Mouse (Mus musculus) heart, embryonic 14.5 days (tissue): Measurements from ENCODE around the gene Ubxn1. TPM values are rescaled to one million over a fixed set of nuclear protein-coding genes. Genes with fewer than 3 reads are reported as not detected.

Source experiments
- ATAC-seq: fragments of 200-750 bp; cut with Nextera tagmentation; 2 replicates; pipeline ENCODE4 v1.8.0; 2017; ENCODE audit warnings: low read depth, moderate TSS enrichment; ENCODE audit not compliant: insufficient number of reproducible peaks, insufficient read depth, low FRiP score
- H3K27ac ChIP-seq, 2 experiments: fragments of 200-500 bp in 1 of 2; fragments of 300-500 bp in 1 of 2; sonication (generic) in 1 of 2; replicated peaks in 1 of 2; 2 replicates each; pipeline ENCODE4 v1.5.1; 2012 to 2014; ENCODE audit warnings: low read depth in 2 of 2, low read length in 2 of 2, control low read depth in 1 of 2, mild to moderate bottlenecking in 1 of 2, mixed read lengths in 1 of 2; ENCODE audit not compliant: control insufficient read depth in 1 of 2, insufficient read depth in 1 of 2
- H3K27me3 ChIP-seq: fragments of 300-500 bp; sonication (generic); 2 replicates; pipeline ENCODE4 v1.6.1; 2014; ENCODE audit warnings: mild to moderate bottlenecking, low read length, control low read depth; ENCODE audit not compliant: control insufficient read depth, insufficient read depth
- H3K36me3 ChIP-seq: fragments of 300-500 bp; sonication (generic); 2 replicates; pipeline ENCODE4 v1.6.1; 2014; ENCODE audit warnings: mild to moderate bottlenecking, control low read depth, low read length, mixed read lengths; ENCODE audit not compliant: control insufficient read depth, insufficient read depth
- H3K4me1 ChIP-seq, 2 experiments: fragments of 200-500 bp in 1 of 2; fragments of 300-500 bp in 1 of 2; sonication (generic) in 1 of 2; 2 replicates each; pipeline ENCODE4 v1.6.1; 2012 to 2014; ENCODE audit warnings: low read length in 2 of 2, control low read depth in 1 of 2, mixed read lengths in 1 of 2; ENCODE audit not compliant: control insufficient read depth in 2 of 2, insufficient read depth in 2 of 2
- H3K4me2 ChIP-seq: fragments of 300-500 bp; sonication (generic); 2 replicates; pipeline ENCODE4 v1.6.1; 2014; ENCODE audit warnings: mild to moderate bottlenecking, low read length
- H3K4me3 ChIP-seq, 2 experiments: fragments of 200-500 bp in 1 of 2; fragments of 300-500 bp in 1 of 2; sonication (generic) in 1 of 2; 2 replicates each; pipeline ENCODE4 v1.5.1; 2012 to 2014; ENCODE audit warnings: low read length in 2 of 2, mild to moderate bottlenecking in 2 of 2, control low read depth in 1 of 2, low read depth in 1 of 2, moderate library complexity in 1 of 2; ENCODE audit not compliant: control insufficient read depth in 1 of 2, insufficient read depth in 1 of 2
- H3K9ac ChIP-seq: fragments of 300-500 bp; sonication (generic); 2 replicates; pipeline ENCODE4 v1.6.1; 2014; ENCODE audit warnings: mild to moderate bottlenecking, low read length
- H3K9me3 ChIP-seq: fragments of 300-500 bp; sonication (generic); 2 replicates; pipeline ENCODE4 v1.6.1; 2016; ENCODE audit warnings: low read length, control low read depth; ENCODE audit not compliant: control insufficient read depth
- WGBS: fragments of 180-500 bp; shearing (Covaris S2); extraction: QIAGEN DNeasy Blood & Tissue Kit; methylation state at CpG from one replicate; pipeline ENCODE4 v1.1.7; 2014; 5-methylcytosine and 5-hydroxymethylcytosine counted together
- polyA plus RNA-seq: library from polyadenylated mRNA; unstranded; fragments of >200 nt; fragmentation: Nextera tagmentation; extraction: Ambion mirVana; gene quantifications from 2 replicates; pipeline ENCODE4 v1.2.1, GENCODE M21; 2014

Ubxn1 gene
- polyA plus RNA-seq, 1 experiment from 2014 or later = 118 TPM

- Histone ChIP-seq H3K27ac (peak within 1 kb of the TSS; percentile 92 to 93), H3K9ac (peak within 1 kb of the TSS; percentile 79), H3K4me1 (peaks cover 20 to 30% of the 10 kb centered on the region in 2 experiments), H3K36me3 (peaks cover 44% of the 10 kb centered on the region), H3K4me2 (peak within 1 kb of the TSS; percentile 82), H3K9me3 (no peaks in the 10 kb centered on the region), H3K4me3 (peak within 1 kb of the TSS; percentile 50 to 63), H3K27me3 (no peaks in the 10 kb centered on the region)
- 1% methylated on average over 38 of the region's 38 CpGs for WGBS
- ATAC-seq = peak; percentile 61
These were observed 34.0 kb upstream of the Ubxn1 start, which contains the start of gene Bscl2 for GRCm38 (mm10) chr19:8837251-8837791. Gene Bscl2 (plus strand): TSS chr19:8837467.

- Histone ChIP-seq H3K27me3 (no peaks in the 10 kb centered on the region), H3K27ac (peak overlapping the region; percentile 92 to 93), H3K9me3 (no peaks in the 10 kb centered on the region), H3K36me3 (peaks cover 44% of the 10 kb centered on the region), H3K4me2 (peak overlapping the region; percentile 82), H3K4me1 (peaks cover 20 to 30% of the 10 kb centered on the region in 2 experiments), H3K4me3 (peak overlapping the region; percentile 50 to 63), H3K9ac (peak overlapping the region; percentile 79)
- 18% methylated on average over 15 of the region's 15 CpGs for WGBS
- no peak for ATAC-seq
These were observed 33.1 kb upstream of the Ubxn1 start for GRCm38 (mm10) chr19:8838041-8838730.

GRCm38 (mm10) chr19:8839103-8839907, 32.0 kb upstream of the Ubxn1 start, which contains the start of gene Gng3:
Gene Gng3 (minus strand): TSS chr19:8839194.
- Histone ChIP-seq H3K4me1 (peaks cover 20 to 30% of the 10 kb centered on the region in 2 experiments), H3K27me3 (no peaks in the 10 kb centered on the region), H3K4me2 (peak within 1 kb of the TSS; percentile 83), H3K4me3 (peak within 1 kb of the TSS; percentile 50 to 63), H3K27ac (peak within 1 kb of the TSS; percentile 92 to 93), H3K36me3 (peaks cover 37% of the 10 kb centered on the region), H3K9ac (peak within 1 kb of the TSS; percentile 79), H3K9me3 (no peaks in the 10 kb centered on the region)
- 62% methylated on average over 11 of the region's 11 CpGs for WGBS
- no peak for ATAC-seq

GRCm38 (mm10) chr19:8839908-8840791, 31.1 kb upstream of the Ubxn1 start:
- peak; percentile 42; the same call in 1 of the 2 replicates for ATAC-seq

GRCm38 (mm10) chr19:8841012-8841411, 30.3 kb upstream of the Ubxn1 start:
- peak overlapping the region; percentile 77 for H3K9ac ChIP-seq
- H3K9me3 ChIP-seq = no peaks in the 10 kb centered on the region
- WGBS = 88% methylated on average over 7 of the region's 7 CpGs
- no peak for ATAC-seq
- peak overlapping the region; percentile 83 for H3K4me2 ChIP-seq
- peaks cover 20 to 30% of the 10 kb centered on the region in 2 experiments for H3K4me1 ChIP-seq
- H3K36me3 ChIP-seq = peaks cover 31% of the 10 kb centered on the region
- no peaks in the 10 kb centered on the region for H3K27me3 ChIP-seq
- no peak overlapping the region for H3K27ac ChIP-seq
- peak overlapping the region; percentile 51 to 53; a peak in 3 of 4 replicates for H3K4me3 ChIP-seq

More at GRCm38 (mm10) chr19:8839908-8840791, 31.1 kb upstream of the Ubxn1 start:
- WGBS = 25% methylated on average over 29 of the region's 29 CpGs
- Histone ChIP-seq H3K27me3 (no peaks in the 10 kb centered on the region), H3K4me3 (peak overlapping the region; percentile 51 to 53), H3K27ac (no peak overlapping the region), H3K36me3 (peaks cover 31% of the 10 kb centered on the region), H3K4me2 (peak overlapping the region; percentile 83), H3K4me1 (peaks cover 20 to 30% of the 10 kb centered on the region in 2 experiments), H3K9ac (peak overlapping the region; percentile 77), H3K9me3 (no peaks in the 10 kb centered on the region)

- no peaks in the 10 kb centered on the region for H3K27me3 ChIP-seq
- H3K9me3 ChIP-seq = no peaks in the 10 kb centered on the region
- no peak overlapping the region; the same call in 1 of the 2 replicates for H3K9ac ChIP-seq
- H3K4me3 ChIP-seq = no peak overlapping the region
- H3K36me3 ChIP-seq = peaks cover 48% of the 10 kb centered on the region
- no peak overlapping the region for H3K4me2 ChIP-seq
- H3K4me1 ChIP-seq = peaks cover 20 to 27% of the 10 kb centered on the region in 2 experiments
- no peak for ATAC-seq
- WGBS = 89% methylated on average over 6 of the region's 6 CpGs
- H3K27ac ChIP-seq = no peak overlapping the region
These were observed 28.3 kb upstream of the Ubxn1 start for GRCm38 (mm10) chr19:8842961-8843360.
